Mouse (Mus musculus) right cerebral cortex, postnatal 25 days (tissue): ENCODE data around the gene 2210010C04Rik.
"Not testable (repeated sequence)": the region's sequence is repeated elsewhere in the genome, so short reads cannot be mapped to it uniquely, and the experiment has no call there.

Experiments
- DNase-seq: peaks from one replicate; pipeline ENCODE4 v3.0.0; 2022

Gene 2210010C04Rik

GRCm38 (mm10) chr6:41018629-41019028 is 16.7 kb downstream of the 2210010C04Rik start:
- DNase-seq: no peak

GRCm38 (mm10) chr6:41015065-41015464 is 20.2 kb downstream of the 2210010C04Rik start:
- no peak for DNase-seq

- not testable (repeated sequence) for DNase-seq
Measured at GRCm38 (mm10) chr6:40999379-40999778, 35.9 kb downstream of the 2210010C04Rik start, which contains the start of gene Gm2663. Gene Gm2663 (minus strand): TSS chr6:40999479.
